Mouse (Mus musculus): ENCODE results near the gene Mfng. TPM values are rescaled to one million over a fixed set of nuclear protein-coding genes. Genes with fewer than 3 reads are reported as not detected.
A peak's percentile ranks its signal among the peaks of the same experiment; 100 is the strongest.

Gene Mfng
- polyA plus RNA-seq, 1 experiment from 2014 or later = 0.69 TPM

DNA sequence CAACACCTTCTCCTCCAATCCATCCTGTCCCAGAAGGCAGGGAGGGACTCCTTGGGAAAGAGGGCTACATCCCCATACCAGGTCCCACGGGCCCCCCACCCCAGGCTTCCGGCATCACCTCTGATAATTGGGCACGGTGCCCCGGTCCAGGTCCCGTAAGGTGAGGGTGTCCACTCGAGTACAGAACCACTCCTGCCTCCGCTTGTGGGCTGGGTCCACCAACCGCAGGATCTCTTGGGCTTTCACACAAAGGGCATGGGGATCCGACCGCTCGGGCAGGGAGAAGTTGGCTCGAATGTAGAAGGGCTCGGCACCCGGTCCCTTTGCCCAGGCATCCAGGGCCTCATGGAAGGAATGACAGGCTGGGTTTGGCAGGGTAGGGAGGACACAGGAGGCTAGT is 7.1 kb upstream of the Mfng start:
- Histone ChIP-seq H3K4me3 (ENCODE audit: inconsistent target) (no peak overlapping the region), H3K79me2 (ENCODE audit: inconsistent target) (no peaks in the 10 kb centered on the region), H3K36me3 (ENCODE audit: inconsistent target) (no peaks in the 10 kb centered on the region), H3K27ac (no peak overlapping the region)
- WGBS (ENCODE audit: missing documents) = 95% methylated on average over 14 of the region's 14 CpGs

DNA sequence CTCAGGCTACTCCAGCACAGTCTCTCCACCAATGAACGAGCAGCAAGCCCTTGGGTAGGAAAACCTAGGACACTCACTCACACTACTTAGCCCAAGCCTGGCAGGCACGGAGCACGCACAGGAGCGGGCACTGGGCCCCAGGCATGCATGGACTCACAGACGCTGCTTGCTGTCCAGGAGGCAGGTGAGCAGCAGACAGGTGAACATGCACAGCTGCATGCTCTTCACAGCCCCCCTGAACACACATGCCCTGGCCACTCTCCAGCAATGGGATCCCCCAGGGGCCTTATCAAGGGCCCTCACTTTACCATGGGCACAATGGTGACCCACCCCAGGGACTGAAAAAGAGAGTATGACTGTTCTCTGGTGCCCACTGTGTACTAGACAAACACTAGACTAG is 6.4 kb upstream of the Mfng start:
- no peaks in the 10 kb centered on the region for H3K36me3 ChIP-seq (ENCODE audit: inconsistent target)
- WGBS (ENCODE audit: missing documents) = 85% methylated on average over 5 of the region's 5 CpGs
- no peak overlapping the region for H3K4me3 ChIP-seq (ENCODE audit: inconsistent target)
- no peaks in the 10 kb centered on the region for H3K79me2 ChIP-seq (ENCODE audit: inconsistent target)
- no peak overlapping the region for H3K27ac ChIP-seq

GRCm38 (mm10) chr15:78779253-78779652 is 6.0 kb upstream of the Mfng start:
- 85% methylated on average over 8 of the region's 8 CpGs for WGBS (ENCODE audit: missing documents)
- no peak overlapping the region for H3K27ac ChIP-seq
- H3K4me3 ChIP-seq (ENCODE audit: inconsistent target) = no peak overlapping the region
- no peaks in the 10 kb centered on the region for H3K36me3 ChIP-seq (ENCODE audit: inconsistent target)
- no peaks in the 10 kb centered on the region for H3K79me2 ChIP-seq (ENCODE audit: inconsistent target)

DNA sequence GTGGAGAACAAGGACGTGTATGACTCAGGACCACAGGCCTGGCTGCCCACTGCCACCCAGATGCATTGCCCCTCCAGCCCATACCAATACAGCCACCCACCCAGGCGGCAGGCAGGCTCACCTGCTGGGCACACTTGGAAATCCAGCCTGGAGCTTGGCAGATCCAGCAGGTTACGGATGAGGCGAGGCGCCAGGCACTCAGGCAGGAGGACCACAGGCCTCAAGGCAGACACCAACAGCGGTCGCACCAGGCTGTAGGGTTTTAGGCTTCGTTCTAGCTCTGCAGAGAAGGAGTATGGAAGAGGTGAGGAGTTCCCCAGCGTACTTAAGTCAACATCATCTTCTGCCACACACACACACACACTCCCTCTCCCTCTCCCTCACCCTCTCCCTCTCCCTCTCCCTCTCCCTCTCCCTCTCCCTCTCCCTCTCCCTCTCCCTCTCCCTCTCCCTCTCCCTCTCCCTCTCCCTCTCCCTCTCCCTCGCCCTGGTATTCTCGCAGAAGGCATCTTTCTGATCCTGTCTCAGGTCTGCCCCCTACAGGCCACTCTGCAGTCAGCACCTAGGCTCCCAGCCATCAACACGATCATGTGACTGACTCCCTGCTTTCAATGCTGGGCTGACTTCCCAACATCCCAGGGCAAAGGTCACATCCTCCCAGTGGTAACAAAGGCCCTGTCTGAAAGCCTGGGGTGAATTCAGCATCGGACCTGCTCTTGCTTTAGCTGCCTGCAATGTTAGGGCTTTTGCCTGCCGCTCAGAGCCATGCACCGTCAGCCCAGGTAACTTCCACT is 5.0 kb upstream of the Mfng start:
- H3K4me3 ChIP-seq (ENCODE audit: inconsistent target) = no peak overlapping the region
- H3K79me2 ChIP-seq (ENCODE audit: inconsistent target) = no peaks in the 10 kb centered on the region
- no peak overlapping the region for H3K27ac ChIP-seq
- H3K36me3 ChIP-seq (ENCODE audit: inconsistent target) = no peaks in the 10 kb centered on the region
- WGBS (ENCODE audit: missing documents) = 69% methylated on average over 13 of the region's 15 CpGs

DNA sequence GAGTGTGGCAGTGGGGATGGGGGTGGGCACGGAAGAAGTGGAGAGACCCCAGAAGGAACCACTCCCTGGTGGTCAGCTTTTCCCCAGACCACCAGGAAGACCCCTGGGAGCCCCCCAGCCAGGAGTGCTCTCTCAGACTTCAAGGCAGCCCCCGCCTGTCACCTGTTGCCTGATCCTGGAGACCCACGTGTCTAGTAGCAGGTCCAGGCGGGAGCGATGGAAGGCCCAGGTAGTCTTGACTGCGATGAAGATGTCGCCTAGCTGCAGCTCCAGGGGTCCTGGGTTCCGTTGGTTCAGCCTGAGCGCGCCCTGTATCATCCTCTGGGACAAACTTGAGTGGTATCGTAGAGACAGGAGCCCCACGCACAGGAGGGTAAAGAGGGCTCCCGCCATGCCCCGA is 419 bp downstream of the Mfng start:
- WGBS (ENCODE audit: missing documents) = 18% methylated on average over 14 of the region's 14 CpGs
- Histone ChIP-seq H3K27ac (no peak overlapping the region), H3K4me3 (ENCODE audit: inconsistent target) (peak overlapping the region; percentile 21; the same call in 1 of the 2 replicates), H3K36me3 (ENCODE audit: inconsistent target) (no peaks in the 10 kb centered on the region), H3K79me2 (ENCODE audit: inconsistent target) (no peaks in the 10 kb centered on the region)

DNA sequence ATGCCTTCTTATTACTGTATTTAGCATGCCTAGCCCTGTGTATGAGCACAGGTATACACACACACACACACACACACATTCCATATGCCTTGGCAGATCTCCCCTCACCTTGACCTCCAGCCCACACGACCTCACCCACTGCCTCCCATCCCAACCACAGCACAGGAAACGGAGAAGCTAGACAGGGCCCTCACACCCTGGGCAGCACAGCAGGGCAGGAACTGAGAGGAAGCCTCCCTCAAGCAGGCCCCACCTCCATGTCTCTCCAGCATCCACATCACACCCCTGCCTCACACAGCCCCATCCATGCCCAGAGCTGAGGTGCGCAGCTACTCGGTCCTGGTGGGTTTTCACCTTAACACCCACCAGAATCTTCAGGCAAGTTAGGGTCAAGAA is 909 bp downstream of the Mfng start:
- WGBS (ENCODE audit: missing documents) = 29% methylated on average over 4 of the region's 4 CpGs
- peak overlapping the region; percentile 32 for H3K27ac ChIP-seq

GRCm38 (mm10) chr15:78771531-78772367 is 1.5 kb downstream of the Mfng start:
- H3K4me3 ChIP-seq (ENCODE audit: inconsistent target) = peak overlapping the region; percentile 21; the same call in 1 of the 2 replicates
- no peaks in the 10 kb centered on the region for H3K36me3 ChIP-seq (ENCODE audit: inconsistent target)
- no peaks in the 10 kb centered on the region for H3K79me2 ChIP-seq (ENCODE audit: inconsistent target)
- 15% methylated on average over 16 of the region's 19 CpGs for WGBS (ENCODE audit: missing documents)
- H3K27ac ChIP-seq = peak overlapping the region; percentile 32

More for the DNA sequence above, 909 bp downstream of the Mfng start:
- H3K79me2 ChIP-seq (ENCODE audit: inconsistent target) = no peaks in the 10 kb centered on the region
- peak overlapping the region; percentile 21; the same call in 1 of the 2 replicates for H3K4me3 ChIP-seq (ENCODE audit: inconsistent target)
- H3K36me3 ChIP-seq (ENCODE audit: inconsistent target) = no peaks in the 10 kb centered on the region

GRCm38 (mm10) chr15:78770983-78771355 is 2.3 kb downstream of the Mfng start:
- no peak overlapping the region for H3K27ac ChIP-seq
- no peaks in the 10 kb centered on the region for H3K36me3 ChIP-seq (ENCODE audit: inconsistent target)
- WGBS (ENCODE audit: missing documents) = 54% methylated on average over 5 of the region's 5 CpGs
- no peaks in the 10 kb centered on the region for H3K79me2 ChIP-seq (ENCODE audit: inconsistent target)
- H3K4me3 ChIP-seq (ENCODE audit: inconsistent target) = no peak overlapping the region

DNA sequence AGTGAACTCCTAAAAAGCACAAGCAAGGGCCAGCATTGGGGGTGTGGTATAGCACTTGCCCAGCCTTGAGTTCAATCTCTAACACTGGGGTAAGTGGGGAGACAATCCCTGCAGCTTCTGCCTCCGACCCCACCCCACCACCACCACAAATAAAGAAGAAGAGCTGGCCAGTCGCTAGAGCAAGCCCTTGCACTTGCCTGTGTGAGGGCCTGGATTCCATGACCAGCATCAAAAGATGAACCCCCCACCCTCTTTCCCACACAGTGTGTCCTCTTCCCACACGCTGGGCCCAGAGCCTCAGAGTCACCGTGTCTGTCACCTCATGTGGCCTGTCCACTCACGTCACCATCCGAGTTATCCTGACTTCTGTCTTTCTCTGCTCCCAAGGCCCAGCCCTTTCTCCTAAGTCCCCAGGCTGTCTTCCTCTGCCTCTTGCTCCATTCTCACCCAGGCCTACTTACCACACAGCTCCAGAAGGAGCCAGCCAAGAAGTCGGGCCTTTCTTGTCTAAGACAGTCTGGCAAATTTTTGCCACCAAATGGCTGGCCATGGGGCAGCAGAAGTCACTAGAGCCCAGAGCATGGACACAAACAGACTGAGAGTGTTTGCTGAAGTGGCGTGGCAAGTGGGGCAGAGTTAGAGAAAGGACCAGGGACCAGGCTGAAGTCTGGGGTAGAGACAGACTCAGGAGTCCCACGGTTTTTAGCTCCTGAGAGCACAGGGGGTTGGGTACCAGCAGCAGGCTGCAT is 2.9 kb downstream of the Mfng start:
- WGBS (ENCODE audit: missing documents) = 48% methylated on average over 9 of the region's 9 CpGs
- no peaks in the 10 kb centered on the region for H3K36me3 ChIP-seq (ENCODE audit: inconsistent target)

DNA sequence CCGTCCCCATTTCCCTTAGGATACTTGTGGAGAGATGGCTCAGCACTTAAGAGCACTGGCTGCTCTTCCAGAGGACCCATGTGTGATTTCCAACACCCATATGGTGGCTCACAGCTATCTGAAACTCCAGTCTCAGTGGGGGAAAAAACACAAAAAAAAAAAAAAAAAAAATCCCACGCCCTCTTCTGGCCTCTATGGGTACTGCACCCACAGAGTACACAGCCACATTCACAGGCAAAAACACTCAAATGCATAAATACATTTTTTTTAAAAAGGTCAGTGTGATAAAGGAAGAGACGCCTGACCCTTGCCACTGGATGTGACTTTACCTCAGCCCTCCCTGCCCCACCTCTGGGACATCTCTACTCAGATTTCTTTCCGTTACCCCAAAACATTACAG is 4.2 kb downstream of the Mfng start:
- H3K27ac ChIP-seq = no peak overlapping the region
- no peaks in the 10 kb centered on the region for H3K36me3 ChIP-seq (ENCODE audit: inconsistent target)
- no peaks in the 10 kb centered on the region for H3K79me2 ChIP-seq (ENCODE audit: inconsistent target)
- no peak overlapping the region for H3K4me3 ChIP-seq (ENCODE audit: inconsistent target)
- WGBS (ENCODE audit: missing documents) = 96% methylated on average over 4 of the region's 4 CpGs

More for the DNA sequence above, 2.9 kb downstream of the Mfng start:
- Histone ChIP-seq H3K4me3 (ENCODE audit: inconsistent target) (no peak overlapping the region), H3K79me2 (ENCODE audit: inconsistent target) (no peaks in the 10 kb centered on the region), H3K27ac (no peak overlapping the region)

DNA sequence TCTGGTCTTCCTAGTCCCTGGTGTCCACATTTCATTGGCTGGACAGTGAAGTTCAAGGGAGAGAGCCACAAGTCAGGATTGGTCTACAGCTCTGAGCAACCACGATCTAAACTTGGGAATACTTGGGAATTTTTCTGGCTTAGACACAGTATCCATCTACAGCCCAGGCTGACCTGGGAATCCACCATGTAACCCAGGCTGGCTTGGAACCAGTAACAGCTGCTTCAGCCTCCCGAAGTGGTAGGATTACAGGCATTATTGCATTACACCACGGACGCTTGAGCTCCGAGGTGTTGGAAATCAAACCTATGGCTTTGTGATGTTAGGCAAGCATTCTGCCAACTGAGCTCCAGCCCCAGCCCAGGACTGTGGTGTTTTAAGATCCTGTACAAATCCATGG is 9.6 kb downstream of the Mfng start:
- Histone ChIP-seq H3K79me2 (ENCODE audit: inconsistent target) (no peaks in the 10 kb centered on the region), H3K4me3 (ENCODE audit: inconsistent target) (no peak overlapping the region), H3K27ac (no peak overlapping the region), H3K36me3 (ENCODE audit: inconsistent target) (no peaks in the 10 kb centered on the region)
- 92% methylated on average over 5 of the region's 5 CpGs for WGBS (ENCODE audit: missing documents)

GRCm38 (mm10) chr15:78763210-78763609 is 10.1 kb downstream of the Mfng start:
- Histone ChIP-seq H3K27ac (no peak overlapping the region), H3K79me2 (ENCODE audit: inconsistent target) (no peaks in the 10 kb centered on the region), H3K36me3 (ENCODE audit: inconsistent target) (no peaks in the 10 kb centered on the region), H3K4me3 (ENCODE audit: inconsistent target) (no peak overlapping the region)
- WGBS (ENCODE audit: missing documents) = 86% methylated on average over 7 of the region's 10 CpGs

- Histone ChIP-seq H3K79me2 (ENCODE audit: inconsistent target) (no peaks in the 10 kb centered on the region), H3K4me3 (ENCODE audit: inconsistent target) (no peak overlapping the region), H3K27ac (no peak overlapping the region), H3K36me3 (ENCODE audit: inconsistent target) (no peaks in the 10 kb centered on the region)
- 92% methylated on average over 12 of the region's 13 CpGs for WGBS (ENCODE audit: missing documents)
Measured at GRCm38 (mm10) chr15:78761112-78761511, 12.2 kb downstream of the Mfng start.

- Histone ChIP-seq H3K79me2 (ENCODE audit: inconsistent target) (no peaks in the 10 kb centered on the region), H3K27ac (no peak overlapping the region), H3K4me3 (ENCODE audit: inconsistent target) (no peak overlapping the region), H3K36me3 (ENCODE audit: inconsistent target) (no peaks in the 10 kb centered on the region)
- WGBS (ENCODE audit: missing documents) = 98% methylated on average over 5 of the region's 6 CpGs
Measured at GRCm38 (mm10) chr15:78758132-78758531, 15.1 kb downstream of the Mfng start.

Data from macrophage (primary cell).